Mouse (Mus musculus) heart, adult 18-20 months (tissue): ENCODE measurements around the gene Fkbp6. TPM values are rescaled to one million over a fixed set of nuclear protein-coding genes. Genes with fewer than 3 reads are reported as not detected.

Experiments used
- DNase-seq, 2 experiments: peaks; one replicate each; pipeline ENCODE4 v3.0.0; 2021 to 2022; ENCODE audit warnings: mixed read lengths in 1 of 2
- total RNA-seq, 2 experiments: library from RNA; stranded (reverse); gene quantifications; 2 replicates each; pipeline ENCODE4 v1.2.3; 2021

Fkbp6 gene
- total RNA-seq, 2 experiments from 2014 or later: 0.36 to 0.57 TPM

GRCm38 (mm10) chr5:135351606-135352005 is 1.8 kb upstream of the Fkbp6 start:
- no peak for DNase-seq

GRCm38 (mm10) chr5:135347511-135348011 is 2.3 kb downstream of the Fkbp6 start:
- DNase-seq: no peak

- peak in 1 of 2 experiments; percentile 34 for DNase-seq
Observed at GRCm38 (mm10) chr5:135346430-135346829, 3.4 kb downstream of the Fkbp6 start.

- no peak for DNase-seq
Observed at GRCm38 (mm10) chr5:135345989-135346388, 3.9 kb downstream of the Fkbp6 start.

GRCm38 (mm10) chr5:135337575-135337974 is 12.3 kb downstream of the Fkbp6 start:
- peak; percentile 8 to 9 for DNase-seq

- DNase-seq: no peak
Observed at GRCm38 (mm10) chr5:135331161-135331560, 18.7 kb downstream of the Fkbp6 start.

- no peak for DNase-seq
Observed at GRCm38 (mm10) chr5:135330201-135330600, 19.6 kb downstream of the Fkbp6 start.

GRCm38 (mm10) chr5:135329471-135329870 is 20.4 kb downstream of the Fkbp6 start:
- DNase-seq: no peak

- no peak for DNase-seq
Observed at GRCm38 (mm10) chr5:135326121-135326659, 23.7 kb downstream of the Fkbp6 start.

- no peak for DNase-seq
Observed at GRCm38 (mm10) chr5:135322197-135322596, 27.6 kb downstream of the Fkbp6 start.

- no peak for DNase-seq
Observed at GRCm38 (mm10) chr5:135319856-135320255, 30.0 kb downstream of the Fkbp6 start.

- no peak for DNase-seq
Observed at GRCm38 (mm10) chr5:135316177-135316576, 33.7 kb downstream of the Fkbp6 start.

- DNase-seq: no peak
Observed at GRCm38 (mm10) chr5:135306321-135306965, 43.4 kb downstream of the Fkbp6 start.

GRCm38 (mm10) chr5:135302454-135302853 is 47.4 kb downstream of the Fkbp6 start:
- DNase-seq: no peak

GRCm38 (mm10) chr5:135301916-135302315 is 47.9 kb downstream of the Fkbp6 start:
- no peak for DNase-seq

- DNase-seq: no peak
Observed at GRCm38 (mm10) chr5:135292001-135292400, 57.8 kb downstream of the Fkbp6 start.

- no peak for DNase-seq
Observed at GRCm38 (mm10) chr5:135291193-135291592, 58.7 kb downstream of the Fkbp6 start.

GRCm38 (mm10) chr5:135290703-135291102 is 59.1 kb downstream of the Fkbp6 start:
- no peak for DNase-seq

- no peak for DNase-seq
Observed at GRCm38 (mm10) chr5:135286926-135287325, 62.9 kb downstream of the Fkbp6 start.

GRCm38 (mm10) chr5:135286185-135286584 is 63.7 kb downstream of the Fkbp6 start:
- DNase-seq: peak; percentile 70 to 86

GRCm38 (mm10) chr5:135285211-135285610 is 64.6 kb downstream of the Fkbp6 start:
- no peak for DNase-seq

- peak; percentile 18 for DNase-seq
Observed at GRCm38 (mm10) chr5:135280226-135280625, 69.6 kb downstream of the Fkbp6 start.

- DNase-seq: no peak
Observed at GRCm38 (mm10) chr5:135276597-135276996, 73.2 kb downstream of the Fkbp6 start.
